Mouse (Mus musculus): ENCODE measurements around the gene Dppa4. TPM values are rescaled to one million over a fixed set of nuclear protein-coding genes. Genes with fewer than 3 reads are reported as not detected.

Dppa4 gene
- polyA plus RNA-seq (2015; fragmentation: Nextera tagmentation; extraction: Ambion mirVana): not detected in 2 replicates

- Histone ChIP-seq H3K27ac (ENCODE audit: low read length) (no peak within 1 kb of the TSS), H3K27me3 (replicated peaks; ENCODE audit: control insufficient read depth, insufficient read depth, low read length) (no peaks in the 10 kb centered on the region), H3K9me3 (ENCODE audit: control insufficient read depth, low read length) (no peaks in the 10 kb centered on the region), H3K9ac (ENCODE audit: low read depth, low read length) (no peak within 1 kb of the TSS), H3K36me3 (ENCODE audit: control insufficient read depth, insufficient read depth, low read length) (no peaks in the 10 kb centered on the region), H3K4me3 (ENCODE audit: low read length) (no peak within 1 kb of the TSS), H3K4me1 (ENCODE audit: control insufficient read depth, insufficient read depth, low read length) (no peaks in the 10 kb centered on the region), H3K4me2 (ENCODE audit: low read depth, low read length) (no peak within 1 kb of the TSS)
- no peak for ATAC-seq
- 69% methylated on average over 4 of the region's 4 CpGs for WGBS
Measured at GRCm38 (mm10) chr16:48283517-48283916, at the start of gene Dppa4. TSS of gene Dppa4 (plus strand) at chr16:48283733.

- no peak overlapping the region for H3K9ac ChIP-seq (ENCODE audit: low read depth, low read length)
- no peak overlapping the region for H3K4me3 ChIP-seq (ENCODE audit: low read length)
- 79% methylated on average over 1 of the region's 1 CpGs for WGBS
- H3K4me1 ChIP-seq (ENCODE audit: control insufficient read depth, insufficient read depth, low read length): no peaks in the 10 kb centered on the region
- no peaks in the 10 kb centered on the region for H3K36me3 ChIP-seq (ENCODE audit: control insufficient read depth, insufficient read depth, low read length)
- no peaks in the 10 kb centered on the region for H3K27me3 ChIP-seq (replicated peaks; ENCODE audit: control insufficient read depth, insufficient read depth, low read length)
- no peak for ATAC-seq
- H3K9me3 ChIP-seq (ENCODE audit: control insufficient read depth, low read length): no peaks in the 10 kb centered on the region
- no peak overlapping the region for H3K27ac ChIP-seq (ENCODE audit: low read length)
- no peak overlapping the region for H3K4me2 ChIP-seq (ENCODE audit: low read depth, low read length)
Measured at GRCm38 (mm10) chr16:48234999-48235398, 48.5 kb upstream of the Dppa4 start.

- no peaks in the 10 kb centered on the region for H3K36me3 ChIP-seq (ENCODE audit: control insufficient read depth, insufficient read depth, low read length)
- H3K27me3 ChIP-seq (replicated peaks; ENCODE audit: control insufficient read depth, insufficient read depth, low read length): no peaks in the 10 kb centered on the region
- no peak overlapping the region for H3K4me3 ChIP-seq (ENCODE audit: low read length)
- no peaks in the 10 kb centered on the region for H3K4me1 ChIP-seq (ENCODE audit: control insufficient read depth, insufficient read depth, low read length)
- ATAC-seq: no peak
- no peak overlapping the region for H3K4me2 ChIP-seq (ENCODE audit: low read depth, low read length)
- H3K9ac ChIP-seq (ENCODE audit: low read depth, low read length): no peak overlapping the region
- no peaks in the 10 kb centered on the region for H3K9me3 ChIP-seq (ENCODE audit: control insufficient read depth, low read length)
- no peak overlapping the region for H3K27ac ChIP-seq (ENCODE audit: low read length)
- 86% methylated on average over 7 of the region's 7 CpGs for WGBS
Measured at GRCm38 (mm10) chr16:48237676-48238075, 45.9 kb upstream of the Dppa4 start.

GRCm38 (mm10) chr16:48247044-48247661, 36.4 kb upstream of the Dppa4 start:
- Histone ChIP-seq H3K9me3 (ENCODE audit: control insufficient read depth, low read length) (no peaks in the 10 kb centered on the region), H3K9ac (ENCODE audit: low read depth, low read length) (no peak overlapping the region), H3K36me3 (ENCODE audit: control insufficient read depth, insufficient read depth, low read length) (no peaks in the 10 kb centered on the region), H3K27ac (ENCODE audit: low read length) (no peak overlapping the region), H3K4me3 (ENCODE audit: low read length) (no peak overlapping the region), H3K4me1 (ENCODE audit: control insufficient read depth, insufficient read depth, low read length) (no peaks in the 10 kb centered on the region), H3K27me3 (replicated peaks; ENCODE audit: control insufficient read depth, insufficient read depth, low read length) (no peaks in the 10 kb centered on the region), H3K4me2 (ENCODE audit: low read depth, low read length) (no peak overlapping the region)
- no peak for ATAC-seq
- WGBS: 89% methylated on average over 2 of the region's 2 CpGs

GRCm38 (mm10) chr16:48252824-48253223, 30.7 kb upstream of the Dppa4 start:
- no peak overlapping the region for H3K4me2 ChIP-seq (ENCODE audit: low read depth, low read length)
- WGBS: 34% methylated on average over 4 of the region's 4 CpGs
- no peaks in the 10 kb centered on the region for H3K36me3 ChIP-seq (ENCODE audit: control insufficient read depth, insufficient read depth, low read length)
- H3K9me3 ChIP-seq (ENCODE audit: control insufficient read depth, low read length): no peaks in the 10 kb centered on the region
- no peaks in the 10 kb centered on the region for H3K4me1 ChIP-seq (ENCODE audit: control insufficient read depth, insufficient read depth, low read length)
- ATAC-seq: peak; percentile 60
- H3K27ac ChIP-seq (ENCODE audit: low read length): no peak overlapping the region
- no peak overlapping the region for H3K4me3 ChIP-seq (ENCODE audit: low read length)
- H3K27me3 ChIP-seq (replicated peaks; ENCODE audit: control insufficient read depth, insufficient read depth, low read length): no peaks in the 10 kb centered on the region
- H3K9ac ChIP-seq (ENCODE audit: low read depth, low read length): no peak overlapping the region

- H3K27me3 ChIP-seq (replicated peaks; ENCODE audit: control insufficient read depth, insufficient read depth, low read length): no peaks in the 10 kb centered on the region
- H3K9ac ChIP-seq (ENCODE audit: low read depth, low read length): no peak overlapping the region
- no peaks in the 10 kb centered on the region for H3K4me1 ChIP-seq (ENCODE audit: control insufficient read depth, insufficient read depth, low read length)
- 98% methylated on average over 5 of the region's 5 CpGs for WGBS
- no peak for ATAC-seq
- H3K36me3 ChIP-seq (ENCODE audit: control insufficient read depth, insufficient read depth, low read length): no peaks in the 10 kb centered on the region
- no peak overlapping the region for H3K27ac ChIP-seq (ENCODE audit: low read length)
- no peaks in the 10 kb centered on the region for H3K9me3 ChIP-seq (ENCODE audit: control insufficient read depth, low read length)
- no peak overlapping the region for H3K4me3 ChIP-seq (ENCODE audit: low read length)
- H3K4me2 ChIP-seq (ENCODE audit: low read depth, low read length): no peak overlapping the region
Measured at GRCm38 (mm10) chr16:48254584-48254983, 28.9 kb upstream of the Dppa4 start.

- WGBS: 86% methylated on average over 4 of the region's 4 CpGs
- Histone ChIP-seq H3K9me3 (ENCODE audit: control insufficient read depth, low read length) (no peaks in the 10 kb centered on the region), H3K4me2 (ENCODE audit: low read depth, low read length) (no peak overlapping the region), H3K9ac (ENCODE audit: low read depth, low read length) (no peak overlapping the region), H3K36me3 (ENCODE audit: control insufficient read depth, insufficient read depth, low read length) (no peaks in the 10 kb centered on the region), H3K27ac (ENCODE audit: low read length) (no peak overlapping the region), H3K4me1 (ENCODE audit: control insufficient read depth, insufficient read depth, low read length) (no peaks in the 10 kb centered on the region), H3K27me3 (replicated peaks; ENCODE audit: control insufficient read depth, insufficient read depth, low read length) (no peaks in the 10 kb centered on the region), H3K4me3 (ENCODE audit: low read length) (no peak overlapping the region)
- no peak for ATAC-seq
Measured at GRCm38 (mm10) chr16:48259519-48259918, 24.0 kb upstream of the Dppa4 start.

GRCm38 (mm10) chr16:48262901-48263300, 20.6 kb upstream of the Dppa4 start:
- no peak for ATAC-seq
- Histone ChIP-seq H3K36me3 (ENCODE audit: control insufficient read depth, insufficient read depth, low read length) (no peaks in the 10 kb centered on the region), H3K9me3 (ENCODE audit: control insufficient read depth, low read length) (no peaks in the 10 kb centered on the region), H3K4me3 (ENCODE audit: low read length) (no peak overlapping the region), H3K4me2 (ENCODE audit: low read depth, low read length) (no peak overlapping the region), H3K4me1 (ENCODE audit: control insufficient read depth, insufficient read depth, low read length) (no peaks in the 10 kb centered on the region), H3K9ac (ENCODE audit: low read depth, low read length) (no peak overlapping the region), H3K27me3 (replicated peaks; ENCODE audit: control insufficient read depth, insufficient read depth, low read length) (no peaks in the 10 kb centered on the region), H3K27ac (ENCODE audit: low read length) (no peak overlapping the region)
- 87% methylated on average over 1 of the region's 1 CpGs for WGBS

GRCm38 (mm10) chr16:48265856-48266255, 17.7 kb upstream of the Dppa4 start:
- Histone ChIP-seq H3K9me3 (ENCODE audit: control insufficient read depth, low read length) (no peaks in the 10 kb centered on the region), H3K27me3 (replicated peaks; ENCODE audit: control insufficient read depth, insufficient read depth, low read length) (no peaks in the 10 kb centered on the region), H3K4me3 (ENCODE audit: low read length) (no peak overlapping the region), H3K4me2 (ENCODE audit: low read depth, low read length) (no peak overlapping the region), H3K36me3 (ENCODE audit: control insufficient read depth, insufficient read depth, low read length) (no peaks in the 10 kb centered on the region), H3K27ac (ENCODE audit: low read length) (no peak overlapping the region), H3K9ac (ENCODE audit: low read depth, low read length) (no peak overlapping the region), H3K4me1 (ENCODE audit: control insufficient read depth, insufficient read depth, low read length) (no peaks in the 10 kb centered on the region)
- WGBS: 73% methylated on average over 4 of the region's 4 CpGs
- no peak for ATAC-seq

GRCm38 (mm10) chr16:48276940-48277339, 6.6 kb upstream of the Dppa4 start:
- ATAC-seq: no peak
- no peak overlapping the region for H3K4me3 ChIP-seq (ENCODE audit: low read length)
- H3K27ac ChIP-seq (ENCODE audit: low read length): no peak overlapping the region
- 71% methylated on average over 4 of the region's 4 CpGs for WGBS
- no peaks in the 10 kb centered on the region for H3K36me3 ChIP-seq (ENCODE audit: control insufficient read depth, insufficient read depth, low read length)
- H3K27me3 ChIP-seq (replicated peaks; ENCODE audit: control insufficient read depth, insufficient read depth, low read length): no peaks in the 10 kb centered on the region
- no peak overlapping the region for H3K9ac ChIP-seq (ENCODE audit: low read depth, low read length)
- no peaks in the 10 kb centered on the region for H3K9me3 ChIP-seq (ENCODE audit: control insufficient read depth, low read length)
- no peak overlapping the region for H3K4me2 ChIP-seq (ENCODE audit: low read depth, low read length)
- H3K4me1 ChIP-seq (ENCODE audit: control insufficient read depth, insufficient read depth, low read length): no peaks in the 10 kb centered on the region

All from intestine, embryonic 16.5 days (tissue).